Mouse (Mus musculus) liver, adult 2 months (tissue): Measurements from ENCODE around the gene Fam204a. TPM values are rescaled to one million over a fixed set of nuclear protein-coding genes. Genes with fewer than 3 reads are reported as not detected.

Source experiments
- DNase-seq: peaks from one replicate; pipeline ENCODE4 v3.0.0-alpha.2; 2011; ENCODE audit warnings: low read depth, low spot score; ENCODE audit errors: extremely low read depth
- H3K27ac ChIP-seq: fragments of 200-500 bp; replicated peaks from 2 replicates; pipeline ENCODE4 v1.5.1; 2012; ENCODE audit warnings: low read depth, mild to moderate bottlenecking, control low read depth, inconsistent platforms, low read length; ENCODE audit not compliant: insufficient read depth
- H3K27me3 ChIP-seq: fragments of 200-500 bp; 2 replicates; pipeline ENCODE4 v1.6.1; 2012; ENCODE audit warnings: mild to moderate bottlenecking, moderate library complexity, low read length, inconsistent platforms; ENCODE audit not compliant: control insufficient read depth, insufficient read depth
- H3K36me3 ChIP-seq: fragments of 200-500 bp; 2 replicates; pipeline ENCODE4 v1.6.1; 2012; ENCODE audit warnings: low read length, inconsistent platforms; ENCODE audit not compliant: control insufficient read depth, insufficient read depth
- H3K4me1 ChIP-seq: fragments of 200-500 bp; 2 replicates; pipeline ENCODE4 v1.6.1; 2011; ENCODE audit warnings: low read length; ENCODE audit not compliant: control insufficient read depth, insufficient read depth
- H3K4me3 ChIP-seq: fragments of 200-500 bp; 2 replicates; pipeline ENCODE4 v1.5.1; 2011; ENCODE audit warnings: low read depth, mild to moderate bottlenecking, control low read depth, low read length, moderate library complexity; ENCODE audit not compliant: insufficient read depth
- H3K79me2 ChIP-seq: fragments of 200-500 bp; 2 replicates; pipeline ENCODE4 v1.6.1; 2012; ENCODE audit warnings: inconsistent platforms, mild to moderate bottlenecking, low read length, moderate library complexity; ENCODE audit not compliant: control insufficient read depth, insufficient read depth
- H3K9ac ChIP-seq: fragments of 200-500 bp; 2 replicates; pipeline ENCODE4 v1.6.1; 2012; ENCODE audit warnings: low read depth, mild to moderate bottlenecking, control low read depth, inconsistent platforms, low read length
- CTCF ChIP-seq: fragments of 200-500 bp; IDR thresholded peaks from 2 replicates; pipeline ENCODE4 v1.5.1; 2011; ENCODE audit warnings: low read depth, low read length, control low read depth
- POLR2A ChIP-seq: fragments of 200-500 bp; IDR thresholded peaks from 2 replicates; pipeline ENCODE4 v1.6.1; 2011; ENCODE audit warnings: low read length, control low read depth; ENCODE audit not compliant: insufficient read depth; ENCODE audit errors: extremely low read depth
- WGBS: fragments of 180-500 bp; shearing (Covaris S2); methylation state at CpG from one replicate; pipeline ENCODE4 v1.1.7; 2018; 5-methylcytosine and 5-hydroxymethylcytosine counted together
- polyA plus RNA-seq: library from polyadenylated mRNA; depleted of rRNA; stranded (reverse); fragments of >200 nt; gene quantifications from 2 replicates; pipeline ENCODE4 v1.2.3, GENCODE M21; 2012; rRNA removed
- total RNA-seq: library from RNA; depleted of rRNA; stranded (reverse); fragments of >200 nt; gene quantifications from 2 replicates; pipeline ENCODE4 v1.2.3, GENCODE M21; 2014; rRNA removed

Gene Fam204a
- total and polyA plus RNA-seq, 2 experiments, result 1.8 to 13.4 TPM

DNA sequence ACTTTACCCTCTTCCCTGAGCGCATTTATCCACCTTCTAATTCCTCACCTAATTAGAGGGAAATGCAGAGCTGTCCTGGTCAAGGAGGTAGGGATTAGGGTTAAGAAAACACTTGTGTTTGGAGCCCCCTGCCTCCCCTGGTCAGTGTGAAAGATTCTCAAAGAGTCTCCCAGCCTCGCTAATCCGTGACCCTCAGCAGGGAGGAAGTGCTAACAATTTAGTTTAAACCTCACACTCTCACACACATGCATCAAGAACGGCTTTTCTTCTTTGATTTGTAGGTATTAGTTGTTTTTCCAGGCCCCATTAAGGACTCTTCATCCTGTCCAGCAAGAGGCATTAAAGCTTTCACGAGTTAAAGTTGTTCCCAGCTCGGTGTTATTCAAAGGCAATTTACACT is 66.7 kb downstream of the Fam204a start:
- Histone ChIP-seq H3K9ac (no peak overlapping the region), H3K27me3 (0 out of 2 replicates have a peak, but pooled peaks cover 3% of the 10 kb centered on the region), H3K4me3 (no peak overlapping the region), H3K36me3 (no peaks in the 10 kb centered on the region), H3K79me2 (no peaks in the 10 kb centered on the region), H3K27ac (no peak overlapping the region), H3K4me1 (no peaks in the 10 kb centered on the region)
- TF ChIP-seq POLR2A (no peak), CTCF (no peak)
- no peak for DNase-seq
- WGBS, result 36% methylated on average over 6 of the region's 6 CpGs

DNA sequence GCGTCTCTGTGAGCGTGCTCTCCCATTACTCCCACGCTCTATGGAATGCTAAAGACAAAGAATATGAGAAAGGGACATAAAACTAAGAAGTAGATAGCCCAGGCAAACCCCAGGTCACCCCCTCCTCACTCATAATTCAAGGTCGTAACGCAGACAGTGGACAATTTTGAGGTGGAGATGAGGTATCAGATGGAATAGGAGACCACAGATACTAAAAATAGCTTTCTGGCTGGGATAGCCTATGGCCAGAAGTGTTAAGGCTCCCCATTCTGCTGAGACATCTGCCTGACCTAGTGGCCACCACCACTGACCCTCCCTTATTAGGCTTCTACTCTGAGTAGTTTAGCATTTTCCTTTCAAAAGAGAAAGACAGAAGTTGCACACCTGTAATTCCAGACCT is 71.2 kb downstream of the Fam204a start:
- Histone ChIP-seq H3K36me3 (no peaks in the 10 kb centered on the region), H3K79me2 (no peaks in the 10 kb centered on the region), H3K27ac (no peak overlapping the region), H3K27me3 (0 out of 2 replicates have a peak, but pooled peaks cover 3% of the 10 kb centered on the region), H3K4me3 (no peak overlapping the region), H3K9ac (no peak overlapping the region), H3K4me1 (no peaks in the 10 kb centered on the region)
- 88% methylated on average over 5 of the region's 5 CpGs for WGBS
- no peak for TF ChIP-seq CTCF
- TF ChIP-seq POLR2A, result no peak
- DNase-seq, result no peak

DNA sequence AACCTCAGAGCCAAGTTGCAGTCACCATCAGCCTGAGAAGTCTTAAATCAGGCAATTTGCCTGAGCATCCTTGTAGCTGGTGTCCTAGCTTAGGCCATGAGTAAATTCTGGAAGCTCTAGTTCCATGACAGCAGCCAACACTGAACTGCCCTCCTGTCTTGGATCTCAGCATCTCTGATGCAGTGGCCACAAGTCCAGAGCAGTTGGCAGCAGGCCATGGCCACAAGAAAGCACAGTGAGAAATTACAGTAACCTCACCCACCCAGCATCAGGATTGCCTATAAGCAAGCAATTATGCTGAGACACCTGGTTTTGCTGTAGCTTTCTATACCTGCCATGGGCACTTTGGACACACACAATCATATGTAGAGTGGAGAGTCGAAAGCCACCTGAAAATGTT is 73.4 kb downstream of the Fam204a start:
- H3K79me2 ChIP-seq, result no peaks in the 10 kb centered on the region
- H3K27me3 ChIP-seq, result no peaks in the 10 kb centered on the region
- no peak for DNase-seq
- no peak overlapping the region for H3K9ac ChIP-seq
- H3K4me1 ChIP-seq, result no peaks in the 10 kb centered on the region
- no peak overlapping the region for H3K4me3 ChIP-seq
- WGBS, result 79% methylated on average over 1 of the region's 1 CpGs
- TF ChIP-seq POLR2A, result no peak
- no peak for TF ChIP-seq CTCF
- no peak overlapping the region for H3K27ac ChIP-seq
- H3K36me3 ChIP-seq, result no peaks in the 10 kb centered on the region

DNA sequence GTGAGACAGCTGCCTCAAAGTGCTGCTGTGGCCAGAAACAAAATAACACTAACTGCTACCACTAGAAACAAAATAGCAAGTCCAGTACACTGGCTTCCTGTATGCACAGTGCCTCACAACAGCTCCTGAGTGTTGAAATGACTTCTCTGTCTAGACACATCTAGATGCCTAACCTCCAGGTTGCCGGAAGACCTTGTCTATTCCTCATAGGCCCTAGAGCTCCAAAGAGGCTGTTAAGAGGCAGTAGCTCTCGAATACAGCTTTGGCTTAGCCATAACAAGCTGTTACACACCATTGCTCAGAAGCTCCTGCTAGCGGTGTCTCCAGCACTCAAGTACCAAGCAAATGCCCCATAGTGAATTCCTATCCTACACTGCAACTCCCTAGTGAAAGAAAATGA is 76.4 kb downstream of the Fam204a start:
- no peak overlapping the region for H3K4me3 ChIP-seq
- no peaks in the 10 kb centered on the region for H3K79me2 ChIP-seq
- no peaks in the 10 kb centered on the region for H3K36me3 ChIP-seq
- no peak overlapping the region for H3K9ac ChIP-seq
- DNase-seq, result no peak
- 87% methylated on average over 3 of the region's 3 CpGs for WGBS
- H3K4me1 ChIP-seq, result no peaks in the 10 kb centered on the region
- no peak overlapping the region for H3K27ac ChIP-seq
- no peaks in the 10 kb centered on the region for H3K27me3 ChIP-seq
- TF ChIP-seq CTCF (no peak), POLR2A (no peak)

DNA sequence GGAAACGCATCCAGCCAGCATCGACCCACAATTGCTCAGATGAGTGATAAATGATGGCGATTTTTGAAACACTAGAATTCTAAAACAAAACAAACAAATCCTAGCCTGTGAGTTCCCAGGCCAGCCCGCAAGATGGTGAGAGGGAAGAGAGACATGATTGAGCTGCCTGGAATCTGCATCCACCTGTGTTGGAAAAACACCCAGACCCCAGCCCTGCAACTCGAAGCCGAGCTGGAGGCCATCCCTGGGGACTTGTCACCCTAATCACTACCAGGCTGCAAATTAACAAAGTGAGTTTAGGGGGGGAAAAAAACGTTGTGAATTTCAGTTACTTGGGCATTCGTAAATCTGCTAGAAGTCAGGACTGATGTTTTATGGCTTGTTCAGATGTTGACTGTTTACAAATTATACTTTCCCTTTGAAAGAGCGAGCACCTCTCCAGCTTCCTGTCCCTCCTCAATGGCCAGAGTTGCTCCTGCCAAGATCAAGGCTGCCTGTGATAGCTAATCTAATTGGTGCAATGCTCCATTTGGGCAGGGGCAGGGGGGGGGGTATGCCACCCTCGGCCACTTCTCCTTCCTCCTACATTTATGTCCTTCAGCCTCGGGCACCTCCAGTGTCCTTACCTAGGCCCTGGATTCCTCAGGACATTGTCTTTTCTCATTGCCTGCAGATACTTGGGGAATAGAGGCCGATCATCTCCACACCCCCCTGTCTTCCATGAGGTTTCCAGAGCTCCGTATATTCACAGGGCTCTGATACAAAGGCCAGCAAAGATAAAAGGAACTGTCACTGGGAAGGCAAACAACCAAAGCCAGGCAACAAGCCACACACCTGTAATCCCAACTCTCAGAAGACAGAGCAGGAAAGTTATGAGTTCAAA is 77.2 kb downstream of the Fam204a start:
- Histone ChIP-seq H3K4me3 (no peak overlapping the region), H3K36me3 (no peaks in the 10 kb centered on the region), H3K4me1 (no peaks in the 10 kb centered on the region), H3K27ac (no peak overlapping the region), H3K9ac (no peak overlapping the region), H3K79me2 (no peaks in the 10 kb centered on the region), H3K27me3 (no peaks in the 10 kb centered on the region)
- no peak for DNase-seq
- WGBS, result 41% methylated on average over 13 of the region's 13 CpGs
- TF ChIP-seq POLR2A, result no peak
- no peak for TF ChIP-seq CTCF

Other genes starting within 250 kb of the Fam204a start
- gene Prlhr, start 241.6 kb upstream of the Fam204a start, total RNA-seq, result not detected in 2 replicates
- gene Prlhr, start 241.6 kb upstream of the Fam204a start, polyA plus RNA-seq, result not detected in 2 replicates